In the genomic region with DNA sequence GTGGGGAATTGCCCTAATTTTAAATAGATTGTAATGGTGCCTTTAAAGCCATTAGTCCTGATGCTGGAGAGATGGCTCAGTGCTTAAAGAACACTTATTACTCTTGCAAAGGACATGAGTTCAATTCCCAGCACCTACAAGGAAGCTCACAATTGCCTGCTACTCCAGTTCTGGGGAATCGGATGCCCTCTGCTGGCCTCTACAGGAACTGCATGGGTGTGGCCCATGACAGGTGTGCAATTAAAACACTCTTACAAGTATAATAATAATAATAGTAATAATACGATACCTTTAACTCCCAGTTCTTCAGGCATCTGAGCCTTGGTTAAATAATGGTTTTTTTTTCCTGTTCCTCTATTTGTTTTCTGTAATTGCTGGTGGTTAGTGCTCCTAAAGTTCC, we compare ENCODE assay signal across 12 mouse cellular contexts. TPM values are rescaled to one million over a fixed set of nuclear protein-coding genes. Genes with fewer than 3 reads are reported as not detected.
A peak's percentile ranks its signal among the peaks of the same experiment; 100 is the strongest.
DNase-seq lines count a peak whose midpoint lies in the region; ATAC-seq and TF ChIP-seq lines count a peak whose summit lies in the region.
"Had no signal": no experiment of that assay in that cellular context is flagged by ENCODE, and none has a peak within 500 bp of the region (broad histone marks: within the 10 kb centered on the region; RNA-seq: fewer than 3 reads in every experiment).

No protein-coding gene starts in this region.

- H3K36me3 ChIP-seq in liver, postnatal 0 days (replicated peaks; ENCODE audit: insufficient read depth, low read length), result no peaks in the 10 kb centered on the region
- H3K36me3 ChIP-seq in liver, embryonic 11.5 days (ENCODE audit: control insufficient read depth, insufficient read depth, low read length), result no peaks in the 10 kb centered on the region
- no peaks in the 10 kb centered on the region for H3K36me3 ChIP-seq in stomach, postnatal 0 days (ENCODE audit: control insufficient read depth, insufficient read depth, low read length)
- no peaks in the 10 kb centered on the region for H3K36me3 ChIP-seq in forebrain, embryonic 13.5 days (ENCODE audit: poor library complexity, severe bottlenecking)
- H3K36me3 ChIP-seq: embryonic facial prominence, embryonic 13.5 days had no signal

- in situ Hi-C loops in Patski (cut with MboI; ENCODE audit: low pct_unique_long_range_greater_than_20kb), result loop anchor here (25.0 kb wide), 1 partner anchor 589 kb away; no protein-coding TSS in a partner anchor

- TF ChIP-seq POLR2A in cerebellum, adult 2 months (IDR thresholded peaks at IDR 0.05; ENCODE audit: borderline replicate concordance, insufficient read depth, low read length), result no peak

- CTCF ChIA-PET in Patski (lab: Charles Lee), result no interaction called here

- H3K27ac ChIP-seq in cerebellum, adult 2 months (ENCODE audit: insufficient read depth, low read length), result no peak overlapping the region
- H3K27ac ChIP-seq in liver, postnatal 0 days (ENCODE audit: low read depth), result no peak overlapping the region
- H3K27ac ChIP-seq in liver, embryonic 11.5 days (ENCODE audit: low read depth, low read length), result no peak overlapping the region
- no peak overlapping the region for H3K27ac ChIP-seq in stomach, postnatal 0 days (replicated peaks)
- H3K27ac ChIP-seq in forebrain, embryonic 13.5 days, result no peak overlapping the region
- H3K27ac ChIP-seq: embryonic facial prominence, embryonic 13.5 days; heart, embryonic 13.5 days had no signal

- no peaks in the 10 kb centered on the region for H3K27me3 ChIP-seq in cerebellum, adult 2 months (ENCODE audit: control insufficient read depth, insufficient read depth, low read length)
- H3K27me3 ChIP-seq in liver, postnatal 0 days (ENCODE audit: insufficient read depth, low read length), result no peaks in the 10 kb centered on the region
- H3K27me3 ChIP-seq in liver, embryonic 11.5 days (replicated peaks; ENCODE audit: control insufficient read depth, insufficient read depth, low read length), result no peaks in the 10 kb centered on the region
- no peaks in the 10 kb centered on the region for H3K27me3 ChIP-seq in Patski
- H3K27me3 ChIP-seq in stomach, postnatal 0 days (ENCODE audit: control insufficient read depth, insufficient read depth, low read length), result no peaks in the 10 kb centered on the region
- H3K27me3 ChIP-seq in forebrain, embryonic 13.5 days, result no peaks in the 10 kb centered on the region
- H3K27me3 ChIP-seq: embryonic facial prominence, embryonic 13.5 days; heart, embryonic 13.5 days had no signal

- no peak overlapping the region for H3K9ac ChIP-seq in liver, postnatal 0 days (replicated peaks)
- H3K9ac ChIP-seq in liver, embryonic 11.5 days (ENCODE audit: low read depth, low read length), result no peak overlapping the region
- no peak overlapping the region for H3K9ac ChIP-seq in stomach, postnatal 0 days (ENCODE audit: low read length)
- no peak overlapping the region for H3K9ac ChIP-seq in forebrain, embryonic 13.5 days
- H3K9ac ChIP-seq: embryonic facial prominence, embryonic 13.5 days; heart, embryonic 13.5 days had no signal

- no peak overlapping the region for H3K4me2 ChIP-seq in liver, postnatal 0 days (ENCODE audit: low read depth, low read length)
- no peak overlapping the region for H3K4me2 ChIP-seq in liver, embryonic 11.5 days
- H3K4me2 ChIP-seq in stomach, postnatal 0 days (replicated peaks; ENCODE audit: low read depth), result no peak overlapping the region
- no peak overlapping the region for H3K4me2 ChIP-seq in forebrain, embryonic 13.5 days
- H3K4me2 ChIP-seq: embryonic facial prominence, embryonic 13.5 days; heart, embryonic 13.5 days had no signal

- no peak for ATAC-seq in liver, postnatal 0 days
- no peak for ATAC-seq in liver, embryonic 11.5 days (replicated peaks; ENCODE audit: low FRiP score)
- ATAC-seq in Patski, result no peak
- ATAC-seq in stomach, postnatal 0 days (ENCODE audit: low FRiP score, low TSS enrichment), result no peak
- no peak for ATAC-seq in forebrain, embryonic 13.5 days

- POLR2A ChIA-PET in Patski (lab: Charles Lee), result no interaction called here

- H3K4me3 ChIP-seq in cerebellum, adult 2 months (replicated peaks; ENCODE audit: insufficient read depth, low read depth, low read length), result no peak overlapping the region
- no peak overlapping the region for H3K4me3 ChIP-seq in liver, postnatal 0 days (ENCODE audit: low read depth, low read length)
- H3K4me3 ChIP-seq in liver, embryonic 11.5 days (ENCODE audit: low read depth, low read length), result no peak overlapping the region
- no peak overlapping the region for H3K4me3 ChIP-seq in stomach, postnatal 0 days (ENCODE audit: low read depth, low read length)
- H3K4me3 ChIP-seq in forebrain, embryonic 13.5 days, result no peak overlapping the region
- H3K4me3 ChIP-seq: embryonic facial prominence, embryonic 13.5 days; heart, embryonic 13.5 days had no signal

- 99% methylated on average over 2 of the region's 2 CpGs for WGBS in cerebellum, adult 2 months
- 83% methylated on average over 2 of the region's 2 CpGs for WGBS in liver, postnatal 0 days (ENCODE audit: insufficient replicate concordance)
- WGBS in liver, embryonic 11.5 days, result 90% methylated on average over 2 of the region's 2 CpGs
- WGBS in stomach, postnatal 0 days, result 93% methylated on average over 2 of the region's 2 CpGs
- WGBS in forebrain, embryonic 13.5 days, result 98% methylated on average over 2 of the region's 2 CpGs

- no peaks in the 10 kb centered on the region for H3K4me1 ChIP-seq in cerebellum, adult 2 months (ENCODE audit: control insufficient read depth, insufficient read depth, low read length)
- H3K4me1 ChIP-seq in liver, postnatal 0 days (ENCODE audit: insufficient read depth), result no peaks in the 10 kb centered on the region
- H3K4me1 ChIP-seq in liver, embryonic 11.5 days (replicated peaks; ENCODE audit: control insufficient read depth, insufficient read depth, low read length), result no peaks in the 10 kb centered on the region
- no peaks in the 10 kb centered on the region for H3K4me1 ChIP-seq in stomach, postnatal 0 days (replicated peaks; ENCODE audit: control insufficient read depth, insufficient read depth)
- no peaks in the 10 kb centered on the region for H3K4me1 ChIP-seq in forebrain, embryonic 13.5 days
- H3K4me1 ChIP-seq: embryonic facial prominence, embryonic 13.5 days had no signal

- TF ChIP-seq CTCF in cerebellum, adult 2 months (IDR thresholded peaks at IDR 0.05; ENCODE audit: borderline replicate concordance, insufficient read depth, low read depth, low read length), result peak; percentile 6; the same call in 1 of the 2 replicates
- peak; percentile 47 for TF ChIP-seq CTCF in liver, postnatal 0 days (IDR thresholded peaks at IDR 0.05; ENCODE audit: low read depth)
- peak; percentile 41 for TF ChIP-seq CTCF in Patski (IDR thresholded peaks at IDR 0.05)
- peak; percentile 50 for TF ChIP-seq CTCF in stomach, postnatal 0 days (IDR thresholded peaks at IDR 0.05; ENCODE audit: low read depth)

- DNase-seq in cerebellum, adult 2 months, result no peak
- no peak for DNase-seq in cerebellum, adult 18-20 months
- peak; percentile 21 for DNase-seq in liver, postnatal 0 days
- no peak for DNase-seq in liver, embryonic 11.5 days (ENCODE audit: low spot score)
- DNase-seq in Patski (ENCODE audit: low read depth, low spot score), result no peak
- no peak for DNase-seq in stomach, postnatal 0 days (ENCODE audit: low spot score)
- DNase-seq in gastrocnemius, adult 8-10 months (ENCODE audit: low spot score in 2 of 2), result no peak
- DNase-seq: retina, postnatal 1 day had no signal

- no peak for TF ChIP-seq EP300 in liver, postnatal 0 days (IDR thresholded peaks at IDR 0.05; ENCODE audit: low read depth)
- no peak for TF ChIP-seq EP300 in stomach, postnatal 0 days (optimal IDR thresholded peaks at IDR 0.05)

- no peaks in the 10 kb centered on the region for H3K9me3 ChIP-seq in liver, postnatal 0 days (ENCODE audit: low read length)
- H3K9me3 ChIP-seq in liver, embryonic 11.5 days (ENCODE audit: control insufficient read depth, low read length), result no peaks in the 10 kb centered on the region
- no peaks in the 10 kb centered on the region for H3K9me3 ChIP-seq in stomach, postnatal 0 days (ENCODE audit: control insufficient read depth, low read length)
- H3K9me3 ChIP-seq in forebrain, embryonic 13.5 days (replicated peaks), result no peaks in the 10 kb centered on the region
- H3K9me3 ChIP-seq: embryonic facial prominence, embryonic 13.5 days; heart, embryonic 13.5 days had no signal

RNA-seq across cellular contexts. Expression of gene Flrt2, which starts 31.2 kb away (rescaled TPM):
- polyA plus RNA-seq in cerebellum, adult 2 months (2012; rRNA removed), result 4.6 and 5.3 TPM in 2 replicates
- 0.46 and 0.48 TPM in 2 replicates for polyA plus RNA-seq in liver, postnatal 0 days (2015; fragmentation: Nextera tagmentation; extraction: Ambion mirVana)
- polyA plus RNA-seq in liver, embryonic 11.5 days (2014; fragmentation: Nextera tagmentation; extraction: Ambion mirVana), result 8.6 and 9.9 TPM in 2 replicates
- 2.3 TPM for polyA plus RNA-seq in Patski (2021)
- polyA plus RNA-seq in stomach, postnatal 0 days (2015; fragmentation: Nextera tagmentation; extraction: Ambion mirVana), result 5.7 and 6.2 TPM in 2 replicates
- 1 to 10 TPM; 4.5 to 6.6 (median 5.8) TPM for total RNA-seq in gastrocnemius, adult 8-10 months (2022)
- 23.4 and 25.3 TPM in 2 replicates for polyA plus RNA-seq in forebrain, embryonic 13.5 days (2015; fragmentation: Nextera tagmentation; extraction: Ambion mirVana)
- total RNA-seq: megakaryocyte-erythroid progenitor cell, adult 5-6 weeks had no signal
